Mouse (Mus musculus) embryonic fibroblast, embryonic 13.5 days (primary cell): ENCODE measurements around the gene Wdr43.

Experiments
- CTCF ChIP-seq: IDR thresholded peaks from 2 replicates; pipeline ENCODE4 v1.5.1; 2011; ENCODE audit warnings: mild to moderate bottlenecking, control low read depth, low read length, moderate library complexity, borderline replicate concordance; ENCODE audit not compliant: insufficient read depth
- POLR2A ChIP-seq: IDR thresholded peaks from 2 replicates; pipeline ENCODE4 v1.6.1; 2011; ENCODE audit warnings: low read depth, mild to moderate bottlenecking, control low read depth, low read length, moderate library complexity

DNA sequence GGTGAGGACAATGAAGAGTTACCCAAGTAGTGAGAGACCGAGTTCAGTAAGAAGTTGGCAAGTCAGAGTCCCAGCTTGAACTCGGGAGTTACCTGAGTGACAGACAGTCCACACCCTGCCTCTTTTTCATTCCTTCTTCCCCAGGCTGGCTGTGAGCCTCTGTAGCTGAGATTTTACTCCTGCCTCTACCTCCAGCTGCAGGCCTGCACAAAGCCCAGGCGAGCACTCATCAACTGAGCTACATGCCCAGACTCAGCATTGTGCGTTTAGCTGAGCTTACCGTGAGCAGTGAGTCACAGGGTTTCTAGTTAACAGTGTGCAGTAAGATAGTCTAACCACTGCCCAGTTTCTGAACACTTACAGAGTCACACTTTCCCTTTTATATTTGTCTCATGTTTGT is 37.2 kb downstream of the Wdr43 start:
- no peak for TF ChIP-seq CTCF
- TF ChIP-seq POLR2A = no peak
